Mouse (Mus musculus) layer of hippocampus, adult 9-11 months (tissue): ENCODE measurements around the gene Trim31.
"Not testable (repeated sequence)": the region's sequence is repeated elsewhere in the genome, so short reads cannot be mapped to it uniquely, and the experiment has no call there.

Experiments
- DNase-seq: peaks from one replicate; pipeline ENCODE4 v3.0.0; 2022

The Trim31 gene

DNA sequence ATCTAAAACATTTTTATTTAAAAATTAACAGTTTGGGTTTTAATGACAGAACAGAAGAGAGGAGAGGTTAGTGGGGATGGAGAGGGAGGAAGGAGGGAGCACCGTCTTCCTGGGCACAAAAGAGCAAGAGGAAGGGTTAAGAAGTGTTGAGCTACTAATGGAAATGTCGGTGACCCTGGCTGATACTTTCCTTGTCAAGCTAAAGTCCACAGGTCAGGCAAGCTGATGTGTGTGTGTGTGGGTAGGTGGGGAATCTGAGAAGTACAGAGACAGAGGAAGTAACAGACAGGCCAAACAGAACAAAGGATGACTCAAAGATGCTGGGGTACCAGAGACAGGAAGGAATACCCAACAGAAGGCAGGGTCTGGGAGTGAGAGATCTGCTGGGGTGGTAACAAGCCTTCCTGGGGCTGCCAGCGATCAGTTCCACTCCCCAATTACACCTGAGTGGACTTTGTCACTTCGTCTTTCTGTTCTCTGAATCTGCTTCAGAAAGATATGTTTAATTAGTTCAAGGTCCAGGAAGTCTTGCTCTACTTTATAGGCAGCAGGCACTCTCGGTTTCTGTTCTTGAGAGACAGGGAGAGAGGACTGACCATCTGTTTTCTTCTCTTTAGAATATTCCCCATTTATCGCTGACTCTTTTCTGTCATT lies at the start of gene Trim31:
Gene Trim31, plus strand, starts transcription at position 567 of the 654 bp plus-strand sequence.
- DNase-seq = no peak

DNA sequence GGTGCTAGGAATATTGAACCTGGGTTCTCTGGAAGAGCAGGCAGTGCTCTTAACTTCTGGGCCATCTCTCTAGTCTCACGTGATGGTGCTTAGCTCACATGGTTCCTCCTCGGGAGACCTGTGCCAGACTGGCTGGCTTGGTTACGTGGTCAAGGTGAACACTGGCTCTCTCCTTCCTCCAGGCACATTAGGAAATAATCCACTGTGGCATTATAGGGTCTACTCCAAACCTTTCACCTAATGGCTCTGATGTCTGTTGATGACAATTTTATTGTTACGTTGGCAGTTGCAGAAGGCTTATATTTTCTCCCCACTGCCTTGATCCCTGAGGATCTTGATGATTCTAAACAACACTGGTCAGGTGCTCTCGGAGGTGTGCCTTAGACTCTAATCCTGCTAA lies 49.0 kb upstream of the Trim31 start:
- no peak for DNase-seq

GRCm38 (mm10) chr17:36849992-36850391 lies 47.9 kb upstream of the Trim31 start:
- DNase-seq = no peak

GRCm38 (mm10) chr17:36851200-36851599 lies 46.7 kb upstream of the Trim31 start:
- no peak for DNase-seq

GRCm38 (mm10) chr17:36851627-36852026 lies 46.3 kb upstream of the Trim31 start:
- DNase-seq = no peak

GRCm38 (mm10) chr17:36855484-36855883 lies 42.4 kb upstream of the Trim31 start:
- DNase-seq = no peak

GRCm38 (mm10) chr17:36856236-36856635 lies 41.7 kb upstream of the Trim31 start:
- no peak for DNase-seq

DNA sequence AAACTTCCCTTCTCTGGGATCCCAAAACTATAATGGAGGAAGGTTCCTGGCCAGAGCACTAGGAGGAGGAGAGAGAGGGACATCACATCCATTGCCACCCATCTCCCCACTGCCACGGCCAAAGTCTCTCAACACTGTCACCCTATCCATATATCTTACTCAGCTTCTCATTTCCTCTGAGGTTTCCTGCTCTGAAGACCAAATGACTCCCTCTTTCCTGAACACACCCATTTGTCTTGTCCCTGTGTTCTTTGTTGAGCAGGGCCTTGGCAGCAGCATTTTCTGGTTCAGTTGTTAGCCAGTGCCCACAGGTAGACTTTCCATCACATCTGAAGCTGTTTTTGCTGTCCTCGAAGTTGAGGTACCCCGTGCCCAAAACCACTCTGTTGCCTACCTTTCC lies 39.7 kb upstream of the Trim31 start:
- DNase-seq = no peak

GRCm38 (mm10) chr17:36861680-36862079 lies 36.2 kb upstream of the Trim31 start:
- DNase-seq = no peak

DNA sequence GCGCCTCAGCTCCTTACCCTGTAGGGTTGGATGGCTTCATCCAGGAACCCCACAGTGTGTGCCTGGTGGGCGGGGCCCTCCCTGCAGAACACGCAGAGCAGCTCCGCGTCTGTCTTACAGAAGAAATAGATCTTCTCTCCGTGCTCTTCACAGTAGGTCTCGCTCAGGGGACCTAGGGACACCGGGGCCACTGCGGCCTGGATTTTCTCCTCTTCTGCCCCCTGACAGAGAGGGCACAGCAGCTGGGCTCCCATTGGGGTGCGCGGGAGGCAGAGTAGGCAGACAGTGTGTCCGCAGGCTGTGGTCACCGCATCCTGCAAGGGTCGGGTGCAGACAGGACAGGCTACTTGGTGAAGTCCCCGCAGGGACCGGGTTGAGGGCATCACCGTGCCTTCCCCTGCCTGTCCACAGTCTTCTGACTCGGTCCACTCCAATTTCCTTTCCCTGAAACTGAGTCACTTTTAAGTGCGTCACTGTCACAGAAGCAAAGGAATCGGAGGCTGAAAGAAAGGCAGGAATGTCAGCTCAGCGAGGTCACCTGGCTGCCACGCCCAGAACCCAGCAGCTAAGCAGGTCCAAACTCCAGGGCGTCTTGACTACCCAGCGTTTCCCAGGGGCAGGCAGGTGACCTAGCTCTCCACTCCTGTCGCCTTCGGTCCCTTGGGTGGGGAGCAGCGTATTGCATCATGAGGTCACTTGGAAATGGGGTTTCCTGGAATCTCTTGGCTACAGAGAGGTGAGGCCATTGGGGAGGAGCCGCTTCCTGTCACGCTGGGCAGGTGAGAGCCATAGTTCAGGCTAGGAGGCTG lies 31.0 kb upstream of the Trim31 start, which contains the start of gene Trim15:
Gene Trim15, minus strand, starts transcription at position 492 of the 809 bp plus-strand sequence.
- DNase-seq = no peak

GRCm38 (mm10) chr17:36868836-36869235 lies 29.1 kb upstream of the Trim31 start:
- DNase-seq = no peak

- DNase-seq = no peak
Observed at GRCm38 (mm10) chr17:36869284-36869954, 28.5 kb upstream of the Trim31 start, which contains the start of gene Trim10. Trim10 (plus strand) TSS chr17:36869574.

DNA sequence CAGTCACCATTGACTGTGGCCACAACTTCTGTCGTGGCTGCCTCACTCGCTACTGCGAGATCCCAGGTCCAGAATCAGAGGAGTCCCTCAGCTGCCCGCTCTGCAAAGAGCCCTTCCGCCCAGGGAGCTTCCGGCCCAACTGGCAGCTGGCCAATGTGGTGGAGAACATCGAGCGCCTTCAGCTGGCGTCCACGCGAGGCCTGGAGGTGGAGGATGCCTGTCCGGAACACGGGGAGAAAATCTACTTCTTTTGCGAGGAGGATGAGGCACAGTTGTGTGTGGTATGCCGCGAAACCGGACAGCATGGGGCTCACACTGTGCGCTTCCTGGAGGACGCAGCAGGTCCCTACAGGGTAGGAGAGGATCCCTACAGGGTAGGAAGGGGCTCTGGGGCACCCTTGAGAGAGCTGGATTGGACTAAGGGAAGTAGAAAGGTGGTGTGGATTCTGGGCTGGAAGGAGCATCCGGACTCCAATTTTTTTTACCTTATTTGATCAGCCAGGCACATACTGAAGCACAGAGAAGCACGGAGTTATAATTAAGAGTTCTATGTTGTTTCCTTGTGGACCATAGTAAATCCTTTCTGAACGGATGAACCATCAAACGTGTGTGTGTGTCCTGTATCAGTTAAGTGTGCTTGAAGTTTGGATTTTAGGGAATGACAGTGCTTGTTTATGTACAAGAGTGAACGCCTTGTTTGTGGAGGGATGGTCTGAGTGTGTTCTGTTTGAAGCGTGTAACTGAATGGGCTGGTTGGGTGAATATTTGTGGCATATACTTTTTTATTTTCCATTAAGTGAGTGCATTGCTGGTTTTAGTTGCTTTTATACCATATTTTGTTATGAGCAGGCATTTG lies 27.7 kb upstream of the Trim31 start:
- no peak for DNase-seq

DNA sequence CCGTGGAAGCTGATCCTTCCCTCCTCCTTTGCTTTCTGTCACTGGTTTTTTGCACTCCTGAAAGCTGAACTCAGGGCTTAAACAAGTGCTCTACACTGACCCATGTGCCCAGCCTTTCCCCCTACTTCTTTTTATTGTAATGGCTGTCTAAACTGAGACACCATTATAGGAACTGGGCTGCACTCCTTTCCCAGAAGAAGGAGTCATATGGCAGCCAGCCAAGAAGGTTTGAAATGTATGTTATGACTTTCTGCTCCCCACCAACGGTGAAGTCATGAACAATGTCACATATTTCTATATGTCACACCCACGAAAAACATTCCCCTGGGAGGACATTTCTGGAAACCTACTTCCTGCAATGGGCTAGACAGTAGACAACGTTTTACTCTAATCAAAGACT lies 23.3 kb upstream of the Trim31 start:
- no peak for DNase-seq

DNA sequence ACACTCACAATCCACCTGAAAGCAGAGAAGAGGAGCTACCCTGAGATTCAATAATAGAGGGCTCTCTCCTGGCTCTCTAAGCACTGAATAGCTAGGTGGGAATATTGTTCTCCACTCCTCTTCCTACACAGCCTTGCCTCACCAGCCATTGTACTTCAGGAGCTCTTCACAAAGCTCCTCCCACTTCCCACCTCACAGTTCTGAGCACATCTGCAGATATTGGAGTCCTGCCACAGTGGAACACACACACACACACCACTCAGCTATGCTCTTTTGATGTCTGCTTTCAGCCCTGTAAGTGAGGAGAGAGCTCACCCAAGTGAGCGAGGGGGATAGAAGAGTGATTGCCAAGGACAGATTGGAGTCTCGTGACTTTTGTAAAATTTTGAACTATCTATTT lies 14.6 kb upstream of the Trim31 start:
- DNase-seq = no peak

GRCm38 (mm10) chr17:36885132-36885790 lies 12.7 kb upstream of the Trim31 start:
- DNase-seq = no peak

DNA sequence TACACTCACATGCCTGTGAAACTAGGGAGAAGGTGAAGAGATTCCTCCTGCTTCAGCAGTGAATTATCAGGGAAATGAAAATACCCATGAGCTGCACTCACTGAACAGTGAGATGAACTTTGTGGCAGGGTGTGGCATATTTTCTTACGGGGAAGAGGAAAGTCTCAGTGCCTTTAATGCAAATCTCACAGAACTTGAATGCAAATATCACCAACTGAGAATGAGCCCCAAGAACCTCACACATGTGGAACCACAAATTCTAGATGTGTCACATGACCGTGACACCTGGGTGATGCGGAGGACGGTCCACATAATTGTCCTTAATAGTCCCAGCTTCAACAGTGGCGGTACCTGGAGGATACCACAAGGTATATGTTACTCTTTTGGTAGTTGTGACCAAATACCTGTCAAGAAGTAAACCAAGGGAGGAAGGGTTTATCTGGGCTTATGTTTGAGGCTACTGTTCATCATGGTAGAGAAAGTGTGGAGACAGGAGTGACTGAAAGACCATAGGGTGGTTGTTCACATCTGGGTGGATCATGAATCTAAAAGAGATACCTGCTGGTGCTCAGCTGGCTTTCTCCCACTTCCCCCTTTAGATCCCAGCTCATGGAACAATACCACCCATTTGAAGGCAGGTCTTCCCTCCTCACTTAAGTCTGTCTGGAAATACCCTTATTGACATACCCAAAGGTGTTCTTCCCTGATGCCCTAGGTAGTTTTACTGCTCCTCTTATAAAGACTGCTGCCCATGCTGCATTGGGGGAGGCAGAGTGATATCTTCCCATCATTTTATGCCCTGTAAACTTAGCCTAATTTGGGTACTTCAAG lies 7.6 kb upstream of the Trim31 start, which contains the start of gene Trim40:
Gene Trim40, minus strand, starts transcription at position 51 of the 831 bp plus-strand sequence.
- DNase-seq = no peak

- not testable (repeated sequence) for DNase-seq
Observed at GRCm38 (mm10) chr17:36891496-36891895, 6.4 kb upstream of the Trim31 start.

DNA sequence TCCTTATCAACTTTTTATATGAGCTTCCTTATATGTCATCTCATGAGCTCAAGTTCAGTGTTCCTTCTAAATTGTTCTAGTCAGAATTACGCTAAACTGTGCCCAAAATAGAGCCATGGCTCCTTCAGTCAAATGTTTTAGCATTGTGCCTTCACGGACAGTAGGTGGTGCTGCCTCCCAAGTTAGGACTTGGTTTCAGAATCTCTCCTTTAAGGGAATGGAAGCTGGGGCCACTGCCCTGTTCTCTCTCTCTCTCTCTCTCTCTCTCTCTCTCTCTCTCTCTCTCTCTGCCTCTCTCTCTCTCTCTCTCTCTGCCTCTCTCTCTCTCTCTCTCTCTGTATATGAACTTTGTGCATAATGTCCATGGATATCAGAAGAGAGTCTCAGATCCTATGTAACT lies 5.6 kb upstream of the Trim31 start:
- no peak for DNase-seq

DNA sequence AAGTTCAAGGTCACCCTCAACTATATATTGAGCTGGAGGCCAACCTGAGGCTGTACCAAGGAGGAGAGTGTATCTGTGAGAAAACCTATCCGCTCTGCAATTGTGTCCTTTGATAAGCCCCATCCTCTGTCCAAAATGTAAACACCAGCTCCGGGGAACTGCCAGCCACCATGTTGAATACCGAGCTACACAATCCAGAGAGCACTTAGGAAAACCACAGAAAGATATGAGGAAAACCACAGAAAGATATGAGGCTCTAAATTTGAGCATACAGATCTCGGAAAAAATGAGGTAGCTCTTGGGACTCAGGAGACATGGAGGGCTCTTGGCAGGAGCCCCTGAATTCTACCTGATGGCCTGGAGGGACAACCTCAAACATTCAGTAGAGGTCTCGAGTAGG lies 4.5 kb upstream of the Trim31 start:
- no peak for DNase-seq

- no peak for DNase-seq
Observed at GRCm38 (mm10) chr17:36896583-36896982, 1.3 kb upstream of the Trim31 start.
